Mouse (Mus musculus) forebrain, embryonic 16.5 days (tissue): ENCODE data around the gene Kif24. TPM values are rescaled to one million over a fixed set of nuclear protein-coding genes. Genes with fewer than 3 reads are reported as not detected.

ENCODE experiments used
- ATAC-seq: fragments of 200-750 bp; cut with Nextera tagmentation; 2 replicates; pipeline ENCODE4 v1.8.0; 2017; ENCODE audit warnings: mild to moderate bottlenecking, moderate library complexity
- H3K27ac ChIP-seq: fragments of 300-500 bp; sonication (generic); 2 replicates; pipeline ENCODE4 v1.5.1; 2014; ENCODE audit warnings: low read length, control low read depth
- H3K27me3 ChIP-seq: fragments of 300-500 bp; sonication (generic); replicated peaks from 2 replicates; pipeline ENCODE4 v1.6.1; 2014; ENCODE audit warnings: low read length; ENCODE audit not compliant: control insufficient read depth, insufficient read depth
- H3K36me3 ChIP-seq: fragments of 300-500 bp; sonication (generic); 2 replicates; pipeline ENCODE4 v1.6.1; 2014; ENCODE audit not compliant: control insufficient read depth, insufficient read depth
- H3K4me1 ChIP-seq: fragments of 300-500 bp; sonication (generic); replicated peaks from 2 replicates; pipeline ENCODE4 v1.6.1; 2014; ENCODE audit warnings: low read length; ENCODE audit not compliant: control insufficient read depth, insufficient read depth
- H3K4me2 ChIP-seq: fragments of 300-500 bp; sonication (generic); 2 replicates; pipeline ENCODE4 v1.6.1; 2014; ENCODE audit warnings: mild to moderate bottlenecking, low read length, control low read depth
- H3K4me3 ChIP-seq: fragments of 300-500 bp; sonication (generic); replicated peaks from 2 replicates; pipeline ENCODE4 v1.5.1; 2014; ENCODE audit warnings: mild to moderate bottlenecking, low read length, control low read depth
- H3K9ac ChIP-seq: fragments of 300-500 bp; sonication (generic); replicated peaks from 2 replicates; pipeline ENCODE4 v1.6.1; 2014; ENCODE audit warnings: low read depth, low read length, control low read depth
- H3K9me3 ChIP-seq: fragments of 300-500 bp; sonication (generic); 2 replicates; pipeline ENCODE4 v1.6.1; 2016; ENCODE audit warnings: low read length; ENCODE audit not compliant: control insufficient read depth
- WGBS: fragments of 180-500 bp; shearing (Covaris S2); extraction: QIAGEN DNeasy Blood & Tissue Kit; methylation state at CpG from one replicate; pipeline ENCODE4 v1.1.7; 2014; 5-methylcytosine and 5-hydroxymethylcytosine counted together
- polyA plus RNA-seq: library from polyadenylated mRNA; unstranded; fragments of >200 nt; fragmentation: Nextera tagmentation; extraction: Ambion mirVana; gene quantifications from 2 replicates; pipeline ENCODE4 v1.2.1, GENCODE M21; 2015

Gene Kif24
- polyA plus RNA-seq, 1 experiment from 2014 or later = 4.9 TPM

GRCm38 (mm10) chr4:41394651-41395050 lies 70.0 kb downstream of the Kif24 start:
- Histone ChIP-seq H3K27ac (no peak overlapping the region), H3K9ac (no peak overlapping the region), H3K4me1 (no peaks in the 10 kb centered on the region), H3K4me3 (no peak overlapping the region), H3K36me3 (peaks cover 5% of the 10 kb centered on the region; the same call in 1 of the 2 replicates), H3K4me2 (no peak overlapping the region), H3K9me3 (no peaks in the 10 kb centered on the region), H3K27me3 (no peaks in the 10 kb centered on the region)
- 79% methylated on average over 9 of the region's 9 CpGs for WGBS
- no peak for ATAC-seq

- no peaks in the 10 kb centered on the region for H3K27me3 ChIP-seq
- no peaks in the 10 kb centered on the region for H3K9me3 ChIP-seq
- no peaks in the 10 kb centered on the region for H3K4me1 ChIP-seq
- no peak overlapping the region for H3K4me3 ChIP-seq
- no peak for ATAC-seq
- no peak overlapping the region for H3K9ac ChIP-seq
- H3K4me2 ChIP-seq = no peak overlapping the region
- H3K27ac ChIP-seq = no peak overlapping the region
- peaks cover 7% of the 10 kb centered on the region; the same call in 1 of the 2 replicates for H3K36me3 ChIP-seq
- 92% methylated on average over 2 of the region's 2 CpGs for WGBS
Measured at GRCm38 (mm10) chr4:41391015-41391414, 73.7 kb downstream of the Kif24 start.

- Histone ChIP-seq H3K4me2 (no peak overlapping the region), H3K27me3 (no peaks in the 10 kb centered on the region), H3K9me3 (no peaks in the 10 kb centered on the region), H3K36me3 (peaks cover 7% of the 10 kb centered on the region; the same call in 1 of the 2 replicates), H3K9ac (no peak overlapping the region), H3K4me1 (no peaks in the 10 kb centered on the region), H3K27ac (no peak overlapping the region), H3K4me3 (no peak overlapping the region)
- 15% methylated on average over 3 of the region's 3 CpGs for WGBS
- ATAC-seq = peak; percentile 75
Measured at GRCm38 (mm10) chr4:41390122-41390521, 74.6 kb downstream of the Kif24 start.

- WGBS = 92% methylated on average over 5 of the region's 5 CpGs
- no peak overlapping the region for H3K9ac ChIP-seq
- no peak overlapping the region for H3K4me2 ChIP-seq
- no peaks in the 10 kb centered on the region for H3K27me3 ChIP-seq
- H3K27ac ChIP-seq = no peak overlapping the region
- no peaks in the 10 kb centered on the region for H3K4me1 ChIP-seq
- H3K9me3 ChIP-seq = no peaks in the 10 kb centered on the region
- H3K4me3 ChIP-seq = no peak overlapping the region
- no peak for ATAC-seq
- peaks cover 7% of the 10 kb centered on the region; the same call in 1 of the 2 replicates for H3K36me3 ChIP-seq
Measured at GRCm38 (mm10) chr4:41389240-41389639, 75.4 kb downstream of the Kif24 start.

- ATAC-seq = no peak
- no peaks in the 10 kb centered on the region for H3K9me3 ChIP-seq
- H3K27ac ChIP-seq = no peak overlapping the region
- H3K4me2 ChIP-seq = no peak overlapping the region
- H3K9ac ChIP-seq = no peak overlapping the region
- no peaks in the 10 kb centered on the region for H3K4me1 ChIP-seq
- no peak overlapping the region for H3K4me3 ChIP-seq
- 82% methylated on average over 5 of the region's 5 CpGs for WGBS
- no peaks in the 10 kb centered on the region for H3K27me3 ChIP-seq
- H3K36me3 ChIP-seq = peaks cover 7% of the 10 kb centered on the region; the same call in 1 of the 2 replicates
Measured at GRCm38 (mm10) chr4:41388616-41389015, 76.1 kb downstream of the Kif24 start.

- no peak overlapping the region for H3K9ac ChIP-seq
- H3K27ac ChIP-seq = no peak overlapping the region
- no peak overlapping the region for H3K4me2 ChIP-seq
- ATAC-seq = no peak
- no peaks in the 10 kb centered on the region for H3K9me3 ChIP-seq
- H3K36me3 ChIP-seq = peaks cover 7% of the 10 kb centered on the region; the same call in 1 of the 2 replicates
- no peak overlapping the region for H3K4me3 ChIP-seq
- no peaks in the 10 kb centered on the region for H3K27me3 ChIP-seq
- WGBS = 87% methylated on average over 7 of the region's 7 CpGs
- H3K4me1 ChIP-seq = no peaks in the 10 kb centered on the region
Measured at GRCm38 (mm10) chr4:41387755-41388469, 76.8 kb downstream of the Kif24 start.

GRCm38 (mm10) chr4:41386412-41386975 lies 78.2 kb downstream of the Kif24 start:
- no peak overlapping the region for H3K27ac ChIP-seq
- peaks cover 2% of the 10 kb centered on the region; the same call in 1 of the 2 replicates for H3K36me3 ChIP-seq
- H3K4me1 ChIP-seq = no peaks in the 10 kb centered on the region
- H3K9ac ChIP-seq = no peak overlapping the region
- no peak overlapping the region for H3K4me3 ChIP-seq
- no peak for ATAC-seq
- no peak overlapping the region for H3K4me2 ChIP-seq
- WGBS = 74% methylated on average over 1 of the region's 1 CpGs
- H3K9me3 ChIP-seq = no peaks in the 10 kb centered on the region
- no peaks in the 10 kb centered on the region for H3K27me3 ChIP-seq

- WGBS = 92% methylated on average over 5 of the region's 5 CpGs
- no peak overlapping the region for H3K27ac ChIP-seq
- no peaks in the 10 kb centered on the region for H3K27me3 ChIP-seq
- H3K9me3 ChIP-seq = no peaks in the 10 kb centered on the region
- peaks cover 15% of the 10 kb centered on the region for H3K36me3 ChIP-seq
- ATAC-seq = no peak
- no peak overlapping the region for H3K4me2 ChIP-seq
- no peak overlapping the region for H3K9ac ChIP-seq
- no peaks in the 10 kb centered on the region for H3K4me1 ChIP-seq
- no peak overlapping the region for H3K4me3 ChIP-seq
Measured at GRCm38 (mm10) chr4:41381213-41381950, 83.3 kb downstream of the Kif24 start.

- no peak for ATAC-seq
- Histone ChIP-seq H3K27ac (no peak overlapping the region), H3K4me3 (no peak overlapping the region), H3K4me1 (no peaks in the 10 kb centered on the region), H3K4me2 (no peak overlapping the region), H3K9ac (no peak overlapping the region), H3K9me3 (no peaks in the 10 kb centered on the region), H3K36me3 (peaks cover 15% of the 10 kb centered on the region), H3K27me3 (no peaks in the 10 kb centered on the region)
Measured at GRCm38 (mm10) chr4:41377567-41377966, 87.1 kb downstream of the Kif24 start.
